Mouse (Mus musculus): ENCODE data around the gene Ndufa5.

Gene Ndufa5

DNA sequence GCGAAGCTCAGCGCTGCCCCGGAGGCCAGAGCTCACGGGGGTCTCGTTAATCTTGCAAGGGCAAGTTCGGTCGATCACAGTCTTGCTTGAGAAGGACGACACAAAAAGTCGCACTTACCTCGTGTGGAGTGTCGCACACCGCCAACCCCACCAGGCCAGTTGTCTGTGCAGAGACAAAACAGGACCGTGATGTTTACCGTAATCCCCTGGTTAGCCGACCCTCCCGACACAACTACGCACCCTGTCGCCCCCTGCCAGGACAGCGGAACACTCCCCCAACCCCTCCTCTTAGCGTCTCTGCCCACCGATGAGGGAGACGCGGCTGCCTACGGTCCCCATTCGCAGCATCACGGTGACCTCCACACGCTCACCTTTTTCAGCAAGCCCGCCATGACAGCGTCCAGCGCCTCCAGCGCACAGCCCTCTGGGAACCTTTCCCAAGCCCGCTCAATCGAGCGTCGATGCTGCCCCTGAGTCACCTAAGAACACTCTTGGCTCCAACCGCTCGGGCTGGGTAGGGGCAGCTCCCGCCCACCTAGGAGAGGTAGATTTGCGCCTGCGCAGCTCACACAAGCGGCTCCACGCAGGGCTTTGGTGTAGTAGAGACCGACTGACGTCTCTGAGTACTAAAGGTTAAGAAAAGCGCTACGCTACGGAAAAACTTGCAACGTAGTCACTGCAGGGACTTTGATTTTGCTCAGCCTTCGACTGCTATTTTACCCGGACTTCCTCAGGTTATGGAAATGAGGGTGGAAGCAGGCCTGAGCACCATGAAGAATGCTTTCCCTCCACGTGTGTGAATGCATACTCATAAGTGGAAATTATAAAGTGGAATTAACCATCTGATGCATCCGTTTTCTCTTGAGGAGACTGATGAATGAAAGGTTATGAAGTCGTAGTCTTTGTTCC lies at the start of gene Ndufa5:
Gene Ndufa5 (minus strand): TSS at position 859 of the 909 bp plus-strand sequence.
- peak; percentile 83 to 91 for DNase-seq (ENCODE audit: low spot score in 2 of 2)

GRCm38 (mm10) chr6:24573319-24573718 lies 45.5 kb upstream of the Ndufa5 start:
- DNase-seq (ENCODE audit: low spot score in 2 of 2): no peak

DNA sequence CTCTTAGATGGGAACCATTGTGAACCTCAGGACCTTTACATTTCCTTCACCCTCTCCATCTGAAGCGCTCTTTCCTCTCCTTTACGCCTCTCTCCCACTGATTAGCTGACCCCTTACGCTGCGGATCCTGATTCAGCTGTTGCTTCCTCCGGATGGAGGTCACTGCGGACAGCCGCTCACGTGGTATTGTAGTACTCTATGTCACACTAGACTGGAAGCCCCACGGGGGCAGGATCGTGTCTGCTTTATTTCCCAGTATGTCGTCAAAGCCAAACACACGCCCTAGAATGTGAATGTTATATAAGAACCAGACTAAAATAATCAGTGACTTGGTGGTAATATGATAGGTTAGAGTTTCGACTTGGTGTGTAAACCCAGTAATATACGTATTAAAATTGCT lies 44.6 kb upstream of the Ndufa5 start:
- DNase-seq (ENCODE audit: low spot score in 2 of 2): no peak

- DNase-seq (ENCODE audit: low spot score in 2 of 2): no peak
Observed at GRCm38 (mm10) chr6:24571126-24571525, 43.3 kb upstream of the Ndufa5 start.

DNA sequence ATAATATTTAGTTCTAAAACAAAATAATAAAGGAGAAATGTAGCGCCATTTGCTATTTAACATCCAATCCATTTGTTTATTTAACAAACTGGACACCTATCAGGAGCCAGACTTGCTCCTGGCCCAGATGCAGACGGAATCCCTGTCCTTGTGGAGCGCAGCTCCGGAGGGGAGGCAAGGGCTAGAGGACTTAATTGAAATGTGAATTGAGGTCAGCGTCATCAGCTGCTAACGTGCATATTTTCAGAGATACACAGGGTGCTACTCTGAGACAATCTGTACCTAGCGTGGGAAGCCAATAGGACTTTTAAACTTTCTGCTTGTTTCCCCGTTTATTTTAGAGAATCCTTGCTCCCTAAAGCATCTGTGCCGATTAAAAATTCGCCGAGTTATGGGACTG lies 42.5 kb upstream of the Ndufa5 start:
- DNase-seq (ENCODE audit: low spot score in 2 of 2): no peak

- DNase-seq (ENCODE audit: low spot score in 2 of 2): no peak
Observed at GRCm38 (mm10) chr6:24569711-24570110, 41.9 kb upstream of the Ndufa5 start.

DNA sequence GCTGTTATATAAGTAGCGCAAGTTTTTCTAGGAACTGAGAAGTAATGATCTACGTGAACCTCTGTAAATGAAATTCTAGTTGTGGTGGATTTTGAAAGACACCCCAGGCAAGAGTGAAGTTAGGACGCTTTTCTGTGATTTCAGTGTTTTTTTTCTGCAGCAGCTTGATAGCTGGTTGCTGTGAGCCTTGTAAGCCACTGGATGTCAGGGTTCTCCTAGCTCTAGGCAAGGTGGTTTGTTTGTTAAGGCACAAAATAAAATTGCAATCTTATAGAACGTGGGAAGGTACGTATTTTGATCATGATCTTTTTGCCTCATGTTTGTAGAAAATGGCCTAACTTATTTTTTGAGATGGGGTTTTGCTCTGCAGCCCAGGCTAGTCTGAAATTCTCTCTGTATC lies 41.1 kb upstream of the Ndufa5 start:
- no peak for DNase-seq (ENCODE audit: low spot score in 2 of 2)

- no peak for DNase-seq (ENCODE audit: low spot score in 2 of 2)
Observed at GRCm38 (mm10) chr6:24564886-24565285, 37.1 kb upstream of the Ndufa5 start.

- DNase-seq (ENCODE audit: low spot score in 2 of 2): no peak
Observed at GRCm38 (mm10) chr6:24564081-24564480, 36.3 kb upstream of the Ndufa5 start.

DNA sequence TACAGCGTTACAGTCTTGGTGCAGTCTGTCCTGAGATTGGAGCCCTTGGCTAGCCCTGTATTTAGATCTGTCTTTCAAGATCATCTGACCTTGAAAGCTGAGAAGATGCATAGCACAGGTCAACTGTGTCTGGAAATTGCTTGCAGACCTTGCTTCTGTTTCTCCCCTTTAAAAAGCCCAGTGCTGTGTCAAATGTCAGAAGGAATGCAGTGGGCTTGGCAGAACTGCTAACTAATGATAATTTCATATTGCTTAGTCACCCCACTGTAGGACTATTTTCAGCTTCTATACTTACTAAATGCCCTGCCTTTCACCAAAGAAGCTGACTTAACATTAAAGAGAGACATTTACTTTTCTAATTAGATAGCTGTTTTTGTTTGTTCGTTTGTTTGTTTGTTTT lies 27.7 kb upstream of the Ndufa5 start:
- no peak for DNase-seq (ENCODE audit: low spot score in 2 of 2)

DNA sequence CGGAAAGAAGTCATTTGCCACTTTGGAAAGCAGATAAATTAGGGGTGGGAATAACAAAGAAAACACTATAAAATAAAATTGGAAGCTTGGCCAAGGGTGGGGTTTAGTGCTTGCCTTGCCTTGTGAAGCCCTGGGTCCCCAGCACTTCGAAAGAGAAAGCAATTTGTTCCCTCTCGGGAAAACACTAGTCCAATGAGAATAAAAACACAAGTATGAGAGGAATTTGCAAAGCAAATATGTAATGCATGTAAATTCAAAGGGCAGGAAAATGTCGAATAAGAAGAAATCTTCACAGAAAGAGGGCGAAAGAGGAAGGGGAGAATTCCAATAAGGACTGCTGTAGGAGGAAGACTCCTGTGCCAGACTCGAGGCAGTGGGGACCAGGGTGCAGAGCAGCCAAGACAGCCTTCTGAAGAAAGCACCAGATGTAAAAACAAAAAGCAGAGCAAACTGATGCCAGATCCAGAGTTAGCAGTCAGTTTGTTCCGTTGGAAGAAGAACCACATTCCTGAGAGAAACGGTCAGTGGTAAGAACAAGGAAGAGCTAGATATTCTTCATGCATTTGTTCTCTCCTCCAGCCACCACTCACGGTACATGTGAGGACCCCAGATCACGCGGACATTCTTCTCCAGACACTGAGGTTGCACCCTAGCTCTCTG lies 26.7 kb upstream of the Ndufa5 start:
- no peak for DNase-seq (ENCODE audit: low spot score in 2 of 2)

DNA sequence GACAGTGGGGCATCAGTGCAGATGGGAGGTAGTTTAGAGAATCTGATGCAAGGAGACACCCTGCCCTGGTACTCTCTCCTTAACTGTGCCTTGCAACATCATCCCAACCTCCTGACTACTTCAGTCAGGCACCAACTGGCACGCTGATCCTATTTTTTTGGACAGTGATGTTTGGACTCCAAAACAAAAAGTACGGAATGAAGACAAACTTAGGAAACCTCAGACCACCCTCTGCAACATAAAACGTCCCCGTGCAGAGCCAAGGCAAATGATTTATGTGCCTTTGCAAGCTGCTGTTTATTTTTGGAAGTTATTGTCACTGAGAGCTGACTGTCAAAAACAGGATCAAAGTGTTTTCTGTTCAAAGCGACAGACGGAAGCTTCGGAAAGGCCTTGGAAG lies 24.2 kb upstream of the Ndufa5 start:
- DNase-seq (ENCODE audit: low spot score in 2 of 2): no peak

GRCm38 (mm10) chr6:24549801-24550200 lies 22.0 kb upstream of the Ndufa5 start:
- DNase-seq (ENCODE audit: low spot score in 2 of 2): no peak

DNA sequence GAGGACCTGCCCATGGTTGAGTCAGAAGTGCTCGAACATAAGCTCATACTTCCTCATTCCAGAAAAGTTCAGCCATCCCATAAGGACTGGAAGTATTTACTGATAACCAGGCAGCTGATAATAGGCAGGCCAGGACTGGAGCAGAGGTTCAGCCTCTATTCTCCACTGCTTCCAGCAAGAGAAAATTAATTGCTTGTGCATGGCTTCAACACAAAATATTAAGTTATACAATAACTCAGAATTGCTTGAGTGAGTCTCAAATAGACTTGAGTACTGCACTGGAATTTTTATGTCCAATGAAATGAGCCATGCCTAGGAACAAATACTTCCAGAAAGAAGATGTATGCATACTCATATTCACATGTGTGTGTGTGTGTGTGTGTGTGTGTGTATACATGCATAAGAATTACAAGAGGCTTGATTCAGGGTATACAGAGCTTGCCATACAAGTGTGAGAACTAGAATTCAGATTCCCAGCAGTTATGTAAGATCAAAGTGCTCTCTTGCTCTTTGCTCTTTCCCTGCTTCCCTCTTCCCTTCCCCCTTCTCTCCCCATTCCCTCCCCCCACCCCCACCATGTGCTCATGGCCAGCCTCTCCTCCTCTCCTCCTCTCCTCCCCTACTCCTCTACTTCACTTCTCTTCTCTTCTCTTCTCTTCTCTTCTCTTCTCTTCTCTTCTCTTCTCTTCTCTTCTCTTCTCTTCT lies 19.1 kb upstream of the Ndufa5 start:
- DNase-seq (ENCODE audit: low spot score in 2 of 2): no peak

GRCm38 (mm10) chr6:24543119-24543591 lies 15.3 kb upstream of the Ndufa5 start:
- DNase-seq (ENCODE audit: low spot score in 2 of 2): no peak

GRCm38 (mm10) chr6:24542393-24542792 lies 14.6 kb upstream of the Ndufa5 start:
- no peak for DNase-seq (ENCODE audit: low spot score in 2 of 2)

- DNase-seq (ENCODE audit: low spot score in 2 of 2): no peak
Observed at GRCm38 (mm10) chr6:24540106-24540505, 12.3 kb upstream of the Ndufa5 start.

GRCm38 (mm10) chr6:24538435-24538834 lies 10.6 kb upstream of the Ndufa5 start:
- DNase-seq (ENCODE audit: low spot score in 2 of 2): no peak

GRCm38 (mm10) chr6:24532804-24533203 lies 5.0 kb upstream of the Ndufa5 start:
- DNase-seq (ENCODE audit: low spot score in 2 of 2): no peak

DNA sequence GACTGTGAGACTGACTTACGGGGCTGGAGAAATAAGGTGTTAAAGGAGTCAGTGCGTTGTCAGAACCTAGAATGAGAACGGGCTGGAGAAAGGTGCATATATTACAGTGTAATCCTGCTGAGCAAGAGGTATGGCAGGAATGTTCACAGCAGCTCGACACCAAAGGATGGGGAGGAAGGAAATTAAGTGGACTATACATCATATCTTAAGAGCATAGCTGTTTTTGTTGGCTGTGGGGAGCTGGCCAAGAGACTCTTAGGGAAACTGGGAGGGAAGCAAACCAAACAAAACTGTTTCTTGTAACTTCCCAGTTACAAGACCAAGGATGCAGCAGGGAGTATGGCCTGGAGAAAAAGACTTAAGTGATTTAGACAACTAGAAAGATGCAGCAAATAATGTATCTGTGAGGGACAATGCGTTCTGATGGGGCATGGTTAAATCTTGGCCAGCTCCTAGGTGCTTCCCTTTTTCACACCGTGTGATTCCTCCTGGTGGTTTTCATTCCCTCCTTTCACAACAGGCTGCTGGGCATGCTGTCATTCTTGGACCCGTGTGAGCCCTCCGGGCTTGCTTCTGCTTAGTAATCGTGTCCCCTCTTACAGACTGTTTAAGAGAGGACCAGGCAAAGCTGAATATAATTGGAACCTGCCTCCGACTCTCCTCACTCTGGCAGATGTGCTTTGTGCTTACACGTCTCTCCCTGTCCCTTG lies 3.1 kb upstream of the Ndufa5 start:
- DNase-seq (ENCODE audit: low spot score in 2 of 2): no peak

DNA sequence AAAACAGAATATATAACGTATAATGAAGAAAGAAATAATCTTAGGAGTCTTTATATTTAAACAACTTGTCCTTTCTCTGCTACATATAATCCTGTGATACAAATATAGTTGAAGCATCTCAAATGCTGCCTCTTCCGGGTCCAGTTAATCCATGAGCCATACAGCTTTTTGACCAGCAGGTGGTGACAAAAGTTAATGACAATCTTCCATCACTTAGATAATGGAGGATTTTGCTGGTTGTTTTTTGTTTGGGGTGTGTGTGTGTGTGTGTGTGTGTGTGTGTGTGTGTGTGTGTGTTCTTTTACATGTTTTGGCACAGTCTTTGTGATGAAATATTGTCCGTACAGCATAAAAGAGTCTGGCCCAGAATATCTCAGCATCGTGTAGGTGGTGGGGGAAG lies 2.4 kb upstream of the Ndufa5 start:
- DNase-seq (ENCODE audit: low spot score in 2 of 2): no peak

GRCm38 (mm10) chr6:24528064-24528243 lies 141 bp upstream of the Ndufa5 start, which contains the start of gene Asb15:
Gene Asb15, plus strand, starts transcription at chr6:24528144.
- no peak for DNase-seq (ENCODE audit: low spot score in 2 of 2)

Measured in urinary bladder, postnatal 36 days (tissue).